Mouse (Mus musculus): ENCODE results near the gene Irf7. TPM values are rescaled to one million over a fixed set of nuclear protein-coding genes. Genes with fewer than 3 reads are reported as not detected.

Gene Irf7
- polyA plus RNA-seq, 1 experiment from 2014 or later = 3.1 TPM

DNA sequence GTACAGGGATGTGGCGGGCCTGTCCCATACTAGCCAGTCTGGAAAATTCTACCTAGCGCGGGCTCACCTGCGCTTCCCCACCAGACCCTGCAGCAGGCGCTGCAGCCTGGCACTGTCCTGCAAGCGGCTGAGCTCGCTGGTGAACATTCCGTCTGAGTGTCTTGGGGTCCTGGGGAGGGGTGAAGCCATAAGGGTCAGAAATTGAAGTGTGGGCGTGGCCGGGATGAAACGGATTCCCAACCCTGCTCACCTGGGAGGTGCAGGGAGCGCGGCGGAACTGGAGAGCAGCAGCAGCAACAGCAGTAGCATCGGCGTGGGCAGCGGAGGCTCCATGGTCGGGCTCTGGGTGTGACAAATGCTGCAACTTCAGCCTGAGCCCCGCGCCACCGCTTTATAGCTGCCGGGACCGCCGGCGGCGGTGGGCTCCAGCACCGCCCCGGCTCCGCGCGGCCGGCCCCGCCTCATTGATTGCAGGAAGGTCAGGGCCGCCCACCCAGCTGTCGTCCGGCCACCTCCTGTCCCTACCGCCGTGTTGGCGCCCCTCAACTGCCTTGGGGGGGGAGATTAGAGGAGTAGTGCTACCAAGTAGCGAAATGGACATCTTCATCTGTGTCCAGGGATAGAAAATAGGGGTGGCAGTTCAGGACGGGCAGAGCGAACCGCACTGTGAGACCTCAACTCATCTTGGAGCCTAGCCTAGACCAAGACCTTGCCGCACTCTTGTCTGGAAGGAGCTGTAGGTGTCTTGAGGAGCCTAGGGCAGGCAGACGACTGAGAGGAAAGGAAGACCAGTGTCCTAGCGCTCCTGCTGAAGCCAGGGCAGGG is 12.7 kb upstream of the Irf7 start, which contains the start of gene Sct:
Sct (minus strand) TSS at position 368 of the 825 bp plus-strand sequence.
- Histone ChIP-seq H3K4me3 (ENCODE audit: low read depth, low read length) (peak within 1 kb of the TSS; percentile 43), H3K27me3 (replicated peaks; ENCODE audit: control insufficient read depth, insufficient read depth, low read length) (0 out of 2 replicates have a peak, but pooled peaks cover 3% of the 10 kb centered on the region), H3K36me3 (ENCODE audit: control insufficient read depth, insufficient read depth, low read length) (no peaks in the 10 kb centered on the region), H3K4me1 (replicated peaks; ENCODE audit: control insufficient read depth, insufficient read depth, low read length) (no peaks in the 10 kb centered on the region), H3K27ac (ENCODE audit: low read depth) (peak within 1 kb of the TSS; percentile 28; the same call in 1 of the 2 replicates), H3K9me3 (ENCODE audit: control insufficient read depth, low read length) (no peaks in the 10 kb centered on the region), H3K4me2 (ENCODE audit: low read length) (peak within 1 kb of the TSS; percentile 84), H3K9ac (ENCODE audit: low read length) (peak within 1 kb of the TSS; percentile 34)
- 2% methylated on average over 46 of the region's 46 CpGs for WGBS
- peak; percentile 82 for DNase-seq (ENCODE audit: low spot score)
- ATAC-seq (replicated peaks; ENCODE audit: low FRiP score, low TSS enrichment, low read depth) = peak; percentile 50

- H3K9me3 ChIP-seq (ENCODE audit: control insufficient read depth, low read length) = no peaks in the 10 kb centered on the region
- WGBS = 69% methylated on average over 11 of the region's 11 CpGs
- H3K36me3 ChIP-seq (ENCODE audit: control insufficient read depth, insufficient read depth, low read length) = no peaks in the 10 kb centered on the region
- H3K4me3 ChIP-seq (ENCODE audit: low read depth, low read length) = no peak overlapping the region
- H3K27me3 ChIP-seq (replicated peaks; ENCODE audit: control insufficient read depth, insufficient read depth, low read length) = 0 out of 2 replicates have a peak, but pooled peaks cover 3% of the 10 kb centered on the region
- H3K27ac ChIP-seq (ENCODE audit: low read depth) = peak overlapping the region; percentile 57
- no peak overlapping the region for H3K9ac ChIP-seq (ENCODE audit: low read length)
- H3K4me2 ChIP-seq (ENCODE audit: low read length) = peak overlapping the region; percentile 84
- 0 out of 2 replicates have a peak, but pooled peaks have one; percentile 7 for ATAC-seq (replicated peaks; ENCODE audit: low FRiP score, low TSS enrichment, low read depth)
- peak; percentile 64 for DNase-seq (ENCODE audit: low spot score)
- H3K4me1 ChIP-seq (replicated peaks; ENCODE audit: control insufficient read depth, insufficient read depth, low read length) = no peaks in the 10 kb centered on the region
These were observed 11.7 kb upstream of the Irf7 start for GRCm38 (mm10) chr7:141277701-141278678.

DNA sequence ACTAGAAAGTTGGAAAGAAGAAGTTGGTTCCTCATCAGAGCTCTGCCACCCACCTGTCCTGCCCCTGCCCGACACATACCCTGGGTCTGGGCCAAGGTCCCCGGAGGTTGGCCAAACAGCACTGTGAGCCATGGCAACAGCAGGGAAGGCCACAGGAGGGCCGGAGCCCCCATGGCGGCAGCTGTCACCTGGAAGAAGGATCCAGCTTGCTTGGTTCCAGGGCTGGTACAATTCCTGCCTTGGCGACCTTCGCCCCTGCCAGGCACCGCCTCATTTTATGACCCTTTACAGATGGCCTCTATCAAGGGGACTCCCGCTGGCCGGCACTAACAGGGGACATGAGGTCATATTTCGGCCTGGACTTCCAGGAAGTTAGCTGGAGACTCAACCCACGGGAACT is 10.3 kb upstream of the Irf7 start, which contains the start of gene Cdhr5:
Cdhr5 (minus strand) TSS at position 241 of the 400 bp plus-strand sequence.
- ATAC-seq (replicated peaks; ENCODE audit: low FRiP score, low TSS enrichment, low read depth) = peak; percentile 65
- Histone ChIP-seq H3K4me2 (ENCODE audit: low read length) (peak within 1 kb of the TSS; percentile 40), H3K4me3 (ENCODE audit: low read depth, low read length) (no peak within 1 kb of the TSS), H3K36me3 (ENCODE audit: control insufficient read depth, insufficient read depth, low read length) (no peaks in the 10 kb centered on the region), H3K9me3 (ENCODE audit: control insufficient read depth, low read length) (no peaks in the 10 kb centered on the region), H3K4me1 (replicated peaks; ENCODE audit: control insufficient read depth, insufficient read depth, low read length) (no peaks in the 10 kb centered on the region), H3K27ac (ENCODE audit: low read depth) (peak within 1 kb of the TSS; percentile 57), H3K9ac (ENCODE audit: low read length) (0 out of 2 replicates have a peak within 1 kb of the TSS, but pooled peaks have one; percentile 7), H3K27me3 (replicated peaks; ENCODE audit: control insufficient read depth, insufficient read depth, low read length) (0 out of 2 replicates have a peak, but pooled peaks cover 3% of the 10 kb centered on the region)
- no peak for DNase-seq (ENCODE audit: low spot score)
- WGBS = 31% methylated on average over 11 of the region's 11 CpGs

GRCm38 (mm10) chr7:141275356-141275755 is 9.1 kb upstream of the Irf7 start:
- no peak overlapping the region for H3K9ac ChIP-seq (ENCODE audit: low read length)
- H3K4me1 ChIP-seq (replicated peaks; ENCODE audit: control insufficient read depth, insufficient read depth, low read length) = no peaks in the 10 kb centered on the region
- H3K36me3 ChIP-seq (ENCODE audit: control insufficient read depth, insufficient read depth, low read length) = no peaks in the 10 kb centered on the region
- DNase-seq (ENCODE audit: low spot score) (no peak), ATAC-seq (replicated peaks; ENCODE audit: low FRiP score, low TSS enrichment, low read depth) (no peak)
- 0 out of 2 replicates have a peak, but pooled peaks cover 3% of the 10 kb centered on the region for H3K27me3 ChIP-seq (replicated peaks; ENCODE audit: control insufficient read depth, insufficient read depth, low read length)
- WGBS = 79% methylated on average over 9 of the region's 9 CpGs
- no peak overlapping the region for H3K27ac ChIP-seq (ENCODE audit: low read depth)
- no peaks in the 10 kb centered on the region for H3K9me3 ChIP-seq (ENCODE audit: control insufficient read depth, low read length)
- peak overlapping the region; percentile 40; the same call in 1 of the 2 replicates for H3K4me2 ChIP-seq (ENCODE audit: low read length)
- no peak overlapping the region for H3K4me3 ChIP-seq (ENCODE audit: low read depth, low read length)

- DNase-seq (ENCODE audit: low spot score) (no peak), ATAC-seq (replicated peaks; ENCODE audit: low FRiP score, low TSS enrichment, low read depth) (no peak)
- 0 out of 2 replicates have a peak, but pooled peaks cover 4% of the 10 kb centered on the region for H3K4me1 ChIP-seq (replicated peaks; ENCODE audit: control insufficient read depth, insufficient read depth, low read length)
- no peaks in the 10 kb centered on the region for H3K27me3 ChIP-seq (replicated peaks; ENCODE audit: control insufficient read depth, insufficient read depth, low read length)
- no peak overlapping the region for H3K27ac ChIP-seq (ENCODE audit: low read depth)
- no peak overlapping the region for H3K4me2 ChIP-seq (ENCODE audit: low read length)
- no peaks in the 10 kb centered on the region for H3K36me3 ChIP-seq (ENCODE audit: control insufficient read depth, insufficient read depth, low read length)
- 83% methylated on average over 3 of the region's 3 CpGs for WGBS
- no peak overlapping the region for H3K9ac ChIP-seq (ENCODE audit: low read length)
- H3K4me3 ChIP-seq (ENCODE audit: low read depth, low read length) = no peak overlapping the region
- H3K9me3 ChIP-seq (ENCODE audit: control insufficient read depth, low read length) = no peaks in the 10 kb centered on the region
These were observed 4.3 kb upstream of the Irf7 start for GRCm38 (mm10) chr7:141270631-141271030.

DNA sequence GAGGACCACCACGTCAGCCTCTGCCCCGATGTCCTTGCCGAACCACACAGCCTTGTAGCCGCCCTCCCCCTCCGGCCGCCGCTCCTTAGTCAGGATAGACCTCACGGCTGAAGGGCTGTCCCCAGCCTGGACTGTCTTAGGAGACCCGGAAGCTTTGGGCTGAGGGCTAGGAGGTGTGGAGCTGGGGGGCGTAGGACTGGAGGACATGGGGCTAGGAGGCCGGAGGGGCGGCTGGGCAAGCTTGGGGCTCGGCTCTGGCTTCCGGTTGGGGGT is 2.9 kb upstream of the Irf7 start:
- H3K4me2 ChIP-seq (ENCODE audit: low read length) = no peak overlapping the region
- no peak overlapping the region for H3K9ac ChIP-seq (ENCODE audit: low read length)
- 80% methylated on average over 14 of the region's 14 CpGs for WGBS
- H3K9me3 ChIP-seq (ENCODE audit: control insufficient read depth, low read length) = no peaks in the 10 kb centered on the region
- H3K27me3 ChIP-seq (replicated peaks; ENCODE audit: control insufficient read depth, insufficient read depth, low read length) = no peaks in the 10 kb centered on the region
- no peak overlapping the region for H3K4me3 ChIP-seq (ENCODE audit: low read depth, low read length)
- ATAC-seq (replicated peaks; ENCODE audit: low FRiP score, low TSS enrichment, low read depth) = no peak
- H3K36me3 ChIP-seq (ENCODE audit: control insufficient read depth, insufficient read depth, low read length) = peaks cover 4% of the 10 kb centered on the region
- no peak overlapping the region for H3K27ac ChIP-seq (ENCODE audit: low read depth)
- DNase-seq (ENCODE audit: low spot score) = no peak
- peaks cover 9% of the 10 kb centered on the region; the same call in 1 of the 2 replicates for H3K4me1 ChIP-seq (replicated peaks; ENCODE audit: control insufficient read depth, insufficient read depth, low read length)

GRCm38 (mm10) chr7:141268466-141269272 is 2.4 kb upstream of the Irf7 start:
- no peak overlapping the region for H3K4me2 ChIP-seq (ENCODE audit: low read length)
- H3K27me3 ChIP-seq (replicated peaks; ENCODE audit: control insufficient read depth, insufficient read depth, low read length) = no peaks in the 10 kb centered on the region
- peaks cover 9% of the 10 kb centered on the region; the same call in 1 of the 2 replicates for H3K4me1 ChIP-seq (replicated peaks; ENCODE audit: control insufficient read depth, insufficient read depth, low read length)
- no peak overlapping the region for H3K27ac ChIP-seq (ENCODE audit: low read depth)
- peaks cover 9% of the 10 kb centered on the region for H3K36me3 ChIP-seq (ENCODE audit: control insufficient read depth, insufficient read depth, low read length)
- no peak overlapping the region for H3K4me3 ChIP-seq (ENCODE audit: low read depth, low read length)
- DNase-seq (ENCODE audit: low spot score) (no peak), ATAC-seq (replicated peaks; ENCODE audit: low FRiP score, low TSS enrichment, low read depth) (no peak)
- 76% methylated on average over 24 of the region's 24 CpGs for WGBS
- no peak overlapping the region for H3K9ac ChIP-seq (ENCODE audit: low read length)
- H3K9me3 ChIP-seq (ENCODE audit: control insufficient read depth, low read length) = no peaks in the 10 kb centered on the region

GRCm38 (mm10) chr7:141265411-141265738 is 906 bp downstream of the Irf7 start:
- Histone ChIP-seq H3K4me3 (ENCODE audit: low read depth, low read length) (no peak overlapping the region), H3K27ac (ENCODE audit: low read depth) (no peak overlapping the region), H3K9me3 (ENCODE audit: control insufficient read depth, low read length) (no peaks in the 10 kb centered on the region), H3K4me1 (replicated peaks; ENCODE audit: control insufficient read depth, insufficient read depth, low read length) (peaks cover 9% of the 10 kb centered on the region; the same call in 1 of the 2 replicates), H3K4me2 (ENCODE audit: low read length) (peak overlapping the region; percentile 87; the same call in 1 of the 2 replicates), H3K36me3 (ENCODE audit: control insufficient read depth, insufficient read depth, low read length) (peaks cover 42% of the 10 kb centered on the region), H3K27me3 (replicated peaks; ENCODE audit: control insufficient read depth, insufficient read depth, low read length) (no peaks in the 10 kb centered on the region), H3K9ac (ENCODE audit: low read length) (no peak overlapping the region)
- 40% methylated on average over 11 of the region's 11 CpGs for WGBS
- no peak for DNase-seq (ENCODE audit: low spot score)
- ATAC-seq (replicated peaks; ENCODE audit: low FRiP score, low TSS enrichment, low read depth) = 0 out of 2 replicates have a peak, but pooled peaks have one; percentile 18

Measured in intestine, embryonic 14.5 days (tissue).